Mouse (Mus musculus) heart, adult 11 months (tissue): ENCODE measurements at regions not wholly inside any gene's neighbourhood (a gene's known extent, or its start where the extent isn't known, plus 50 kb on each side); places are given as distances from the start of the nearest gene placed in this dataset.

Experiments used
- DNase-seq: peaks from one replicate; pipeline ENCODE4 v3.0.0; 2022

- DNase-seq = no peak
These were observed 62.5 kb downstream of the Cavin4 start for GRCm38 (mm10) chr4:48725660-48726348.

- peak; percentile 16 for DNase-seq
These were observed 63.1 kb downstream of the Cavin4 start for GRCm38 (mm10) chr4:48726349-48726835.

DNA sequence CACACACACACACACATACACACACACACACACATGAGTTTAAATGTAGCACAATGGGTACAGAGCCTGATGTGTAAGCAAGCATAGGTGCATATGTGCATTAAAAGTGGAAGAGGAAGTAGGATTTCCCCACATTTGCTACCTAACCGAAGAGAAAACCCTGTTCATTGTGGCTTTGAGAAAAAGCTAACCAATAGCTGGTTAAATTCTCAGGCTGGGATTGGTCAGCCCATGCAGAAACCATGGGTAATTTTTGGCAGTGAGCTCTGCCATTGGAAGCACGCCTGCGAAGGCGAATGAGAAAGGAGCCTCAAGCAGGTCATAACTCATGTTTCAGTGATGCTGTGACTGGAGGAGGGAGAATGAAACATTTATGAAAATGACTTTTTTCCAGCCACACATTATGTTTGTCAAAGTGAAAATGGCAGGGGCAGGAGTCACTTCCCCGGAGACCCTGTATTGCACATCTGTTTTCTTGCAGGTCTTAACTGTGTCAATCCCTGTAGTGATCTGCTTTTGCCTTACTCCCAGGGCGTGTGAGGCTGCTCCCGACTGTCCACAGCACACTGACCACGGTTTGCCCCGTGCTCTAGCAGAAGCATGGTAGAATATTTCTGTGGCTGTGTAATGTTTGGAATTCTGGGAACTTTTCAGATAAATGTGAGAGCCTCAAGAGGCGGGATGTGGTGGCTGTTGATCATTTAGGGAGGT lies 71.7 kb downstream of the Cavin4 start:
- DNase-seq = peak; percentile 69

DNA sequence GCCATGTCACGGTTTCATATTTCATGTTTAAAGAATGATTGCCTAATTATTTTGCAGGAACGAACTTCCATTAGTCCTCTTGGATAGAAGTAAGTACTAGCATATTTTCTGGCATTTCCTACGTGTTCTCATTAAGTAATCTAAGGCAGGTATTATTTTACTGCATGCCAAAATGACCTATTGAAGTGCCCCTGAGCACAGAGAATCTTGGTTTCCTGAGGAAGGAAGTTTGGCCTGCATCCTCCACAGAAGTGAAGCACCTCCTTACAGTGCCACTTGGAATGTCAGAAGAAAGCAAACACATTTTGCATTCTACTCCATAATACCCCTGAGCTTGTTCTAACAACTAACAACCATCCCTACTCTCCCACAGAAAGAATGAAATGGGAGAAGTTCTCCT lies 82.9 kb downstream of the Cavin4 start:
- DNase-seq = peak; percentile 24

GRCm38 (mm10) chr4:48749566-48749965 lies 86.3 kb downstream of the Cavin4 start:
- DNase-seq = peak; percentile 31

- peak; percentile 40 for DNase-seq
These were observed 86.8 kb downstream of the Cavin4 start for GRCm38 (mm10) chr4:48750087-48750486.

- peak; percentile 96 for DNase-seq
These were observed 91.3 kb downstream of the Cavin4 start for GRCm38 (mm10) chr4:48754466-48755171.

DNA sequence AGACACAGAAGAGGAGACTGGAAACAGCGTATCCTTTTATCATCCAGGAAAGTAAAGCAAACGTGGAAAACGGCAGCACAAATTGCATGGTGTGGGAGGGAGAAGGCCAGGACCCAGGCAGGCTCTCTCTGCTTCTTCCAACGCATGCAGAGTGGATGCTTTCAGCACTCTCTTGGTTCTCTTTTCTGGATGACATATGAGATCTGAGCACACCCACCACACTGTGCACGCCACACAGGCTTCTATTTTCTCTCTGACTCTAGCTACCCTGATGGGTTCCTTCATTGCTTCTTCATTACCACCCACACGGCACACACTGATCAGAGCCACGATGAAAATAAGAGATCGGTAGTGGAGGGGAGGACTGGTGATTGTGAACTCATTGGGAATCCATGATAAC lies 97.3 kb downstream of the Cavin4 start:
- DNase-seq = peak; percentile 33

GRCm38 (mm10) chr4:48766458-48766857 lies 103.1 kb downstream of the Cavin4 start:
- peak; percentile 57 for DNase-seq

- no peak for DNase-seq
These were observed 107.2 kb downstream of the Cavin4 start for GRCm38 (mm10) chr4:48770403-48770953.

- peak; percentile 62 for DNase-seq
These were observed 107.8 kb downstream of the Cavin4 start for GRCm38 (mm10) chr4:48770954-48771665.

- DNase-seq = peak; percentile 56
These were observed 108.5 kb downstream of the Cavin4 start for GRCm38 (mm10) chr4:48771836-48772235.

GRCm38 (mm10) chr4:48779202-48779905 lies 116.0 kb downstream of the Cavin4 start:
- peak; percentile 62 for DNase-seq

DNA sequence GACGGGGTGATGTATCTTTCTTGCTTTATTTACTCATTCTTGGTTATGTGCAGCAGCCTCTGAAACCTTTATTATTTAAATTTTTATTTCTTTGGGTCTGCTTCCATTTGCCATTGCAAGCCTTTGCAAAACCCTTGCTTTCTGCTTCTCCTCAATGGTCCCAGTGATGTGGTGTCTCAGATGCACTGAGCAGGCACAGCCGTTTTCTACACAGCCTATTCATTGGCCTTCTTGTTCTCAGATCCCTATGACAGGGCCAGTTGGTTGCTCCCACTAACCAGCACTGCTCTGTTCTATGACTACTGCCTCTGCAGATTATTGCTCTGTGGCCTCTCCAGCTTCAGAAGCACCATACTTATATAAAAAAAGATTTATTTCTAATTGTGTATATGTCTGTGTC lies 116.6 kb downstream of the Cavin4 start:
- peak; percentile 10 for DNase-seq

DNA sequence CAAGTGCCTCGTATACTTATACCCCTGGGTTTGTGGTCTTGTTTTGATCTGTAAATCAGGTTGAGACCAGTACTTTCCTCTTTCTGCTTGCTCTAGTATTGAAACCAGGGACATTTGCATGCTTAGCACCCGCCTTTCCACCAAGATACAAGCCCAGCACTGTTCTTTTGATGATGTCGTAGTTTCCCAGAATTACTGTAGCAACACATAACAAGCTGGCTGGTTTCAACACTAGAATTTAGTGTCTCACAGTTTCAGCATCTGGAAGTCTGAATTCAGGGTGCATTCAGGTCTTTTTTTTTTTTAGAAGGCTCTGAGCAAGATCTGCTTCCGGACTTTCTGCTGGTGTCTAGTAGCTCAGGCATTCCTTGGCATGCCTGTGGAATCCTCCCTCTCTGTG lies 117.8 kb downstream of the Cavin4 start:
- DNase-seq = peak; percentile 8

DNA sequence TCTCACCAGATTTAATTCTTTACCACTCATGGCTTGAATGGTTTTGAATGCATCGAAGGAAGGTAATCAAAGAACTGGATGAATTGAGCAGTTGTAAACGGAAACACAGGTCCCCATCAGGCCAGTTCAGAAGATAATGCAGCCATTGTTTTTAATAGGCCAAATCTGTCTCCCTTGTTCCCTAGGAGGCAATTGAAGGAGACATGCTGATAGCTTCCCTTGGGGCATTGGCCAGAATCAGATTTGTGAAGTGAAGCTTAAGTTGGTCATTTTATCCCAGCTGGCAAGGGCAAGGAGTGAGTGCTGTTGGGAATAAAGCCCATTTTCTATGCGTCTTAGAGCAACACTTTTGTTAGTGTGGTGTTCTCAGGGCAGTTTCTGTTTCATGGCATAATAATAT lies 119.4 kb downstream of the Cavin4 start:
- peak; percentile 61 for DNase-seq

DNA sequence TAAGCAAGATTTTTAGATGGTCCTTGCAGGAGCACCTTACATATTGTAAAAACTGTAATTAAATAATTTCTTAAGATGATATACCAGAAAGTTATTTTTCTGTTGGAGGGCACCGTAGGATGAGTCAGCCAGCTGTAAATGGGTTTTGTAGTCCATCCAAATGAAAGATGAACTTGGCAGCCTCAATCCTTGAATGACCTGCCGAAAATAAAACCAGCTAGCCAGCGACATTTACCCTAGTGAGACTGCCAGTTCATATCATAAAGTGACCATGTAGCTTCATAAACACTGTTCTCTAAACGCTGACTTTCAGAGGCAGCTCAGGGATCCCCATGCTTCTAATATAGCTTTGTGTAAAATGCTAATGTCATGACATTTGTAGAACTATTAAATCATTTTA lies 127.8 kb downstream of the Cavin4 start:
- DNase-seq = peak; percentile 85

- DNase-seq = peak; percentile 58
These were observed 140.5 kb downstream of the Cavin4 start for GRCm38 (mm10) chr4:48803777-48804176.

- DNase-seq = peak; percentile 51
These were observed 145.3 kb downstream of the Cavin4 start for GRCm38 (mm10) chr4:48808571-48808970.

DNA sequence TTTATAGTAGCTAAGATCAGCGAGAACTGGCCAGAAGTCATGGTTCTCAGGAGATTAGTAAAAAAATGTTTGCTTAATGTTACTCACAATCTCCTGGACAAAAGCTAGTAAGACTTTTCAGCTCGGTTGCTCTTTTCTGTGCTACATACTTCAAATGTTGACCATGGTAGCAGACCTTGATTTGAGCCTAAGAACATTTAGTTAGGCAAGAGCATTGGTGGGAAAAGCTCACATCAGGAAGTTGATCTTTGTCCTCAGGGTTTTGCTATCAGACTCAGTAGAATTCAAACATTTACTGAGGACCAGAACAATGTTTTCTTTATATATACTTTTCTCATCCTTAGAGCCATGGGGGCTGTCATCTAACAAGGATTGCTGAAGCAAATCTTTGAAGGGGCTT lies 170.4 kb downstream of the Cavin4 start:
- no peak for DNase-seq

- peak; percentile 93 for DNase-seq
These were observed 179.5 kb downstream of the Cavin4 start for GRCm38 (mm10) chr4:48842777-48843214.

GRCm38 (mm10) chr4:48871105-48871504 lies 188.0 kb upstream of the Plppr1 start:
- DNase-seq = no peak
